Mouse (Mus musculus) heart, postnatal 25 days (tissue): ENCODE data around the gene Gif. TPM values are rescaled to one million over a fixed set of nuclear protein-coding genes. Genes with fewer than 3 reads are reported as not detected.

Experiments used
- DNase-seq: peaks from one replicate; pipeline ENCODE4 v3.0.0; 2022; ENCODE audit warnings: low spot score
- intact Hi-C: fragments of 180-260 bp; cut with DNase I; formaldehyde crosslinking; loops from one replicate; pipeline ENCODE4 v1.15.1; 2025
- total RNA-seq, 2 experiments: library from RNA; stranded (reverse); gene quantifications; 2 replicates each; pipeline ENCODE4 v1.2.3; 2021

Gene Gif
- total RNA-seq = not detected

DNA sequence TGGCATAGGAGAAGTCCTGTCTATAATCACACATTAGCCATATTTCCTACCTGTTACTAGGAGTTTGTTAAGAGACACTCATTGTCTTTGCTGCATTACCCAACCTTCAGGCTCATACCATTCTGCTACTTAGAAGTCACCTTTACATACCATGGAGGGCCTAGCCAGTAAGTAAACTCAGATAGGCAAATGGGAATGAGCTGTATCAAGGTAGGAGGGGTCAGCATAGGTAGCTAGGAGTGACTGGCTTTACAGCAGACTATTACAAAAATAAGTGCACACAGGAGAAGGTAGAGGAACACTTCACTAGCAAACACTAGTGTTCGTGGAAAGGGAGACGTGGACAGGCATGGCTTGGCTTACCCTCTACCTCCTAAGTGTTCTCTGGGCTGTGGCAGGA, at the start of gene Gif:
Gene Gif, plus strand, starts transcription at position 257 of the 400 bp plus-strand sequence.
- no peak for DNase-seq
- intact Hi-C loops = no loop called here

DNA sequence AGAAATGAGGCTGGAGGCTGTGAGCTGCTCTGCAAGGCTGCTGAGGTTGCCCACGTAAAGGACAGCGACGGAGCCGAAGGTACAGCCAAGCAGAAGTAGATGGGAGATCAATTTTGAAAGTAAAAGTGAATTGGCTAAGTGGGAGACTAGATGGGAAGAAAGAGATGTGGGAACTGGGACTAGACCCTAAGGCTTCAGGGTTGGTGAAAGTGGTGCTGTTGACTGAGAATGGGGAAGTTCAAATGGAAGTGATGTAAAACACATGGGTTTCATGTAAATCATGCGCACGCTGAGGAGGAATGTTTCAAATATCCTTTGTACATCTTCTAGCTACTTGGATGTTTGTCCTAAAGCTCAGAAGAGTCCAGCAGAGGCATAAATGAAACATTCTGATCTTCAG, 49.0 kb upstream of the Gif start:
- no peak for DNase-seq
- intact Hi-C loops = no loop called here

DNA sequence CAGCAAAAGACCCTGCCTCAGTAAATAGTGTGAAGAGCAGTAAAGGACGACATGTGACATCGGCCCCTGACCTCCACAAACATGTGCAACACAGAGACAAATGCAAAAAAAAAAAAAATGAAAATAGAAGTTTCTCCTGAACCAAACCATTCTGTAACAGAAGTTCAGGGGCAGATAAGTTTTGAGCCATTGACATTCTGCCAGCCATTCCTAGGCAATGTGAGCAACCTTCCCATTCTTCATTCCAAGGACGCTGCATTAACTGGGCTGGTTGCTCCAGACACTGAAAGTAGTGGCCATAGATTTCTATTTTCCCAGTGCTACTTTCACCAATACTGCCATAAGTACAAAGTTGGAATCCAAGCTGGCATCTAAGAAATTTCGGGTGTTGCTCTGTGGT, 34.9 kb upstream of the Gif start:
- intact Hi-C loops = no loop called here

DNA sequence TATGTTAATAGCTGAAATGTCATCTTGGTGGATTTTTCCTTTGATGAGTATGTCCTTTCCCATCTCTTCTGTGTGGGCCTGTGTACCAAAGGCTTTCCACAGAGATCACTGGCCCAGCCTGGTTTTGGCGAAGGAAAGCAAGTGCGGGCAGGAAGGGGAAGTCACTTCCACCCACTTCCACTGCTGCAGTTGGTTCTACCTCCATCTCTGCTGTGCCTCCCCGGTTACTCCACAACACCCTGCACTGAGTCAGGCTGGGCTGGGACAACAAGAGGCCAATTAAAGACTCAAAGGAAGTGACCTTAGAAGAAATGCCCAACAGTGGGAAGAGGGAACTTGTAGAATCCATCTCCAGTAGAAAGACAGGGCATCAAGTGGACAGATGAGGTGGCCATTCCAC, 27.3 kb upstream of the Gif start:
- no peak for DNase-seq
- intact Hi-C loops = no loop called here

More for the DNA sequence above, 34.9 kb upstream of the Gif start:
- no peak for DNase-seq

DNA sequence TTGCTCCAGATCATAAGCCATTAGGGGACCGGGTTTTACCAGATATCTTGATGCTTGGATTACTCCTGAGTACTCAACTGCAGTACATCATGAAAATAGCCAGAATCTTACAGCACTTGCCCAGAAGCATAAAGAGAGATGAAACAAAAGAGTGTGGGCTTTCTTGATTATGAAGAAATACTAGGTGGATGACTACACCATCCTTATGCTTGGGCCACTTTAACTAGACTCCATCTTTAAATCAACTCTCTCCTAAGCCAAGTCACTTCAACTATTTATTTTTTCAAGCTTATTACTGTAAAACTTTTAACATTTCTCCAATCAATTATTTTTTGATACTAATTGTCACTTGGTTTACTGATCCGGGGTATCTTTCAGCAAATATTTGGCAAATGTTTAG, 23.5 kb upstream of the Gif start:
- intact Hi-C loops = no loop called here
- no peak for DNase-seq

DNA sequence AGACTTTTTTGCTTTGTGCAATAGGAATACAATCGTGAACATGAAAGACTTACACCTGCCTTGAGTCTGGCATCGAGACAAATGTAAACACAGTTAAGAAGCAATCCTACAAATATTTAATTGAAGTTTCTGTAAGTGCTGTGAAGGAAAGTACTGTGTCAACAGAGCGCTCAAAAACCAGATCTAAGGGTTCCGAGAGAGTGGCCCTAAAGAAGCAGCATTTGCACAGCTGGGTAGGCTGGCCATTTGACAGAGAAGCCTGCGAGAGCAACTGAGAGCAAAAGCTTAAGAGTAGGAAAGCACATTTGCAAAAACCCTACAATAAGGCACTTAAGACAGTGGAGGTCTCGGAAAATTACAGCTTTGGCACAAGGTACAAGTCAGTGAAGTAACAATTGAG, 23.1 kb upstream of the Gif start:
- intact Hi-C loops = no loop called here
- DNase-seq = no peak

DNA sequence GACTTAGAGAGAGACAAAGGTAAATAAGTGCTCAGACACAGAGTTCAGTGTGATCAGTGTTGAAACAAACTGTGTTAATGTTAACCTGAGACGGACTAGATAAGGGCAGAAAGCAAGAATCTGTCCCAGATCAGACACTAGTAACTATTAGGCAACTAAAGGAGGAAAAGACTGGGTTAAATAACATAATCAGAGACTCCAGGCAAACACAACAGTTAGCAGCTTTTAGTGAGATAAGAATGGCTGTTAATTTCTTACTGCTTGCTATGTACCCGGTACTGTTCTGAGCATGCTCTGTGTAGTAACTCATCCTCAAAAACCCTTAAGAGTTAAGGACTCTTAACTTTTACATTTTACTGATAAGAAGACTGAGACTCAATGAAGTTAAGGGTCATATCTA, 21.4 kb upstream of the Gif start:
- intact Hi-C loops = no loop called here

DNA sequence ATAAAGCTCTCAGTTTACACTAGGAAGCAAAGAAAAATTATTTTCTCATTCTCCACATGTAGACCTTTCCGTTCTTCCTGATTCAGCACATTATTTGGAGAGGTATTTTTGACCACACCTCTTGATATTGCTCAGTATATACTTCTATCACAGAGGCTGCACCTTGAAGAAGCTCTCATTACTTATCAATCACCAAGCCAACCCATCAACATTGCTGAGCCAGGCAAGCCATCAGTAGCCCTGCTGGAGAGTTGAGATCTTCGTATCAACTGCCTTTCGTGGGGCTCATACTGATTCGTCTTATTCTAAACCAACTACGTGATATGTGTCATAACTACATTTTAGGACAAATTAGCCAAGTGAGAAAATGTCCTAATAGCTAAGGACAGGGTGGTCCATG, 20.1 kb upstream of the Gif start:
- DNase-seq = no peak
- intact Hi-C loops = no loop called here

More for the DNA sequence above, 21.4 kb upstream of the Gif start:
- no peak for DNase-seq

DNA sequence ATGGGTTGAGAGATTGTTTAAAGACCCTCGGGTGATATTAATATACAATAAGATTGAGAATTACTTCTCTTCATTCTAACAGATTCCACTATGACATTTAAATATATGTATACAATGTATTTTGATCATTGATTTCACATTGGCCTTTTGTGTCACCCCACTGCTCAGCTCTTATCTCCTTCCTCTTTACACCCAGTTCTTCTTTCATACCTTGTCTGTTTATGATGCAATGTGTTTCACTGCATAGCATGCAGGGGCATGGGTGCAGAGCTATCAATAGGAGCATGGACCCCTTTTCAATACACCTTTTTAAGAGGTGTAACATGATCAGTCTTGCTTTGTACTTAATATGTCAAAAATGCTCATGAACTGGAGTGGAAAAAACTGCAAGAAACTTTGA, 17.1 kb upstream of the Gif start:
- DNase-seq = no peak
- intact Hi-C loops = no loop called here

DNA sequence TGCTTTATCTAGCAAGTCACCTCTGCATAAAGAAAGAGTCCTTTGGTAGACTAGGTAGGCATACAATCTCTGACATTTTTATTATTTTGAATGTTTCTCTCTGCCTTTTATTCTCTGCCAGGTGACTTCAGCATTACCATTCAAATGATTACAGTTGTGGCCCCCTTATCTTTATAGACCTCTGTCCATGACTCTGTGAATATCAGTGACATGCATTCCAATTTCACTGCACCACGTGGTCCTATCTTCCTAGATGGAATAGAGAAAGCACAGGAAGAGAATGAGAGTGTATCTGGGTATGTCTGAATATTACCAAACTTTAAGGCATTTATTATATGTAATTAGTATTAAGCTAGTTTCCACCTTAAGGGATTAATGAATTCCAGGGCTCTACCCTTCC, 10.9 kb upstream of the Gif start:
- intact Hi-C loops = no loop called here

DNA sequence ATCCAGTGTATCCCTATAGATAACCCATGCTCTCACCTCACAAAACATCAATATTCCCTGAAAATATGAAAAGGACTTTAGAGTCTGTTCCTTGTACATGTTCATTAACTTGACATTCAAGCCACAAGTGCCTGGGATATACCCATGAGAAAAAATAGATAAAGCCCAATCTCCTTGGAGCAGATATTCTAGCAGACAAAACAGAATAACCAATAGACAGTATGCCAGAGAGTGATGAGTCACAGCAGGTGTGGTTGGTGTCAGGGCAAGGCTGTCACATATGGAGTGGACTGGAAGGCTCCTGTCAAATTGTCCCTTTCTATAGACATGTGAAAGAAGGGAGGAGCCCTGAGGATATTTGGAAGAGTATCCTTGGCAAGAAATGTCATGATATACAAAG, 1.7 kb upstream of the Gif start:
- DNase-seq = no peak
- intact Hi-C loops = no loop called here

More for the DNA sequence above, 10.9 kb upstream of the Gif start:
- no peak for DNase-seq

DNA sequence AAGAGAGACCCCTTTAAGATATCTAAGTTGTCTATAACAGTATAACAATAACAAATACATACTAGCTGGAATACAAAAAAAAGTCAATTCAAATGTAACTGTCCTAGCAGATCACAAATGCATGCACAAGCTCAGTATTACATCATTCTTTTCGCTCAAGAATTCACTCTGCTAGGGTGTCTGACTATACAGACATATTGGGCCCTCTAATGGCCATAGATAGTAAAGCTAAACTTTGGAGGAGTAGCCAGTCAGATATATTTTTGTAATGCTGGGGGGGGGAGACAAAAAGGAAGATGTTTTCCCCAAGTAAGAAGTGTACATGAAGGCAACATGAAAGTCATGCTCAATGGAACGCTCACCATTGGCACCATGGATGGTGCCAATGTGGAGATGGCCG, 17.7 kb downstream of the Gif start:
- intact Hi-C loops = loop anchor here (5.0 kb wide), 1 partner anchor 158 kb away; no protein-coding TSS in a partner anchor

DNA sequence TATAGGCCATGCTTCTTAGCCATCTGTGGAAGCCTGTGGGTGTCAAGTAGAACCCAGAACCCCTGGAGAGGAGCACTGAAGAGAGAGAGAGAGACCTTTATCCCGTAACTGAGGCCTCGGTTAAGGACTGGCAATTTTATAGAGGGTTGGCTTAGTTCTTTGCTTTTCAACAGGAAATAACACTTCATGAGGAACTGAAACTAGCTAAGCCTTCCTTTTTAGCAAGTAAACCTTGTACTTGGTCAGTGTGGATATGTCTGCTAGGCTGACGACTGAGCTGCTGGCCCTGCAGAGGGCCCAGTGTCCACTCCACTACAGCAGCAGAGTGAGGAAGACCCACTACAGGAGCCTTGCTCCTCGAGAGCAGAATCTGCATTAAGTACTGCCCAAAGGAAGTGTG, 19.1 kb downstream of the Gif start:
- intact Hi-C loops = loop anchor here (5.0 kb wide), 1 partner anchor 159 kb away; no protein-coding TSS in a partner anchor
- no peak for DNase-seq

More for the DNA sequence above, 17.7 kb downstream of the Gif start:
- no peak for DNase-seq

DNA sequence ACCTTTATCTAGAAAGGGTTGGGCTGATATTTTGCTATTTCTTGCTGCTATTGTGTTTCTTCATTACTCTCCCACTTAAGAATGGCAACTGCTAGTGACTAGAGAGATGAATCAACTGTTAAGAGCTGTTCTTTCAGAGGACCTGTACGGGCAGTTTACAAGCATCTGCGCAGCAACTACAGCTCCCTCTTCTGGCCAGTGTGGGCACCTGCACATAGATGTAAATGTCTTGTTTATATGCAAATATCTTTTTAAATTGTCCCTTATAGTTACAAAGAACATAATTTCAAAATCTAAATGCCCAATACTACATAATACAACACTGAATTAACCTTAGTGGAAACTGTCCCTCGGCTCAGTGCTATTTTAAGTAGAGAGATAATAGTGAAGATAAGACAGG, 20.8 kb downstream of the Gif start:
- DNase-seq = no peak
- intact Hi-C loops = loop anchor here (5.0 kb wide), 1 partner anchor 161 kb away; no protein-coding TSS in a partner anchor

DNA sequence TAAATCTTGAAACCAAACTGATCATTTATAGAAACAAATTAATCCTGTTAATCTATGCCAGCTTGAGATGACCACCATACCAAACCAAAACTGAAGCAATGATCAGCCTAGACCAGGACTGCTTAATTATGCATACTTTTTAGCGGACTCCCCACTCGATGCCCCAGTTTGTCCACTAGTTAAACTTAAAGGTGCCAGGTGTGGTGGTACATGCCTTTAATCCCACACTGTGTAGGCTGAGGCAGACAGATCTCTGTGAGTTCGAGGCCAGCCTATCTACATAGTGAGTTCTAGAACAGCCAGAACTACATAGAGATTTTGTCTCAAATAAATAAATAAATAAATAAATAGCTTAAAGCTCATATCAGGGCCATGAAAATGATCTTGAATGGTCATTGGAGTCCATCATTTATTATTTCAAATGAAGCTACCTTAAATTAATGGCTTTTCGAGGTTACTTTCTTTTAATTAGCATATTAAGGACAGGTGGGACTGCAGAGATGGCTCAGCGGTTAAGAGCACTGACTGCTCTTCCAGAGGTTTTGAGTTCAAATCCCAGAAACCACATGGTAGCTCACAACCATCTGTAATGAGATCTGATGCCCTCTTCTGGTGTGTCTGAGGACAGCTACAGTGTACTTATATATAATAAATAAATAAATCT, 22.0 kb downstream of the Gif start:
- intact Hi-C loops = loop anchor here (5.0 kb wide), 1 partner anchor 162 kb away; no protein-coding TSS in a partner anchor
- DNase-seq = no peak

DNA sequence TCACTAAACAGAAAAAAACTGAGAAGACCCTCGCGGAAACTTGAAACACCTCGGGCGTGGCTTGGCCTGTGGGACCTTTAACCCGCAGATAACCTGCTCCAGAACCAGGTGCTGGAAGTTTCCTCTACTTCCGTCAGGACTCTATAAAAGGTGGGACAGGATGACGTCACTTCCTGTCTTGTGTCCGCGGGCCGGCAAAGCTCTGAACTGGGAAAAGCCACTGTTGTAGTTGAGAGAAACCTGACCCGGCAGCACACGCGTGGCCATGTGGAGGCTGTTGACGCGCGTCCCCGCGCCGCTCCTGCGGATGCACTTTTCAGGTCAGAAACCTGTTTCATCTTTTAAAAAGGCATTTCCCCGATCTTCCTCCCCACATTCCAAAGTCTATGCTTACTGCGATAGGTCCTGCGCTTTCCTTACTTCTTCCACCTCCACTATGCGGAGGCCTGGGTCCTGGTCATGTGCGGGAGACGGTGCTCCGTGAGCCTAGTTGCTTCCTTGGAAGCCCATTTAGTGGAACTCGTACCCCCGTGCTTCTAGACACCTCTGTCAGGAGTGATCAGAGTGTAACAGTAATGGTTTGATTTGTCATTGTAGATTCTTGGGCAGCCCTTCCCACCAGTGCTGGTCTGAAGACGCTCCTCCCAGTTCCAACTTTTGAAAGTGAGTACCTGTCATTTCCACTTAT, 23.0 kb downstream of the Gif start, which contains the start of gene Mrpl16:
Gene Mrpl16, plus strand, starts transcription at position 187 of the 688 bp plus-strand sequence.
- intact Hi-C loops = loop anchor here (10.0 kb wide), 1 partner anchor 174 kb away; no protein-coding TSS in a partner anchor
- peak; percentile 64 for DNase-seq

DNA sequence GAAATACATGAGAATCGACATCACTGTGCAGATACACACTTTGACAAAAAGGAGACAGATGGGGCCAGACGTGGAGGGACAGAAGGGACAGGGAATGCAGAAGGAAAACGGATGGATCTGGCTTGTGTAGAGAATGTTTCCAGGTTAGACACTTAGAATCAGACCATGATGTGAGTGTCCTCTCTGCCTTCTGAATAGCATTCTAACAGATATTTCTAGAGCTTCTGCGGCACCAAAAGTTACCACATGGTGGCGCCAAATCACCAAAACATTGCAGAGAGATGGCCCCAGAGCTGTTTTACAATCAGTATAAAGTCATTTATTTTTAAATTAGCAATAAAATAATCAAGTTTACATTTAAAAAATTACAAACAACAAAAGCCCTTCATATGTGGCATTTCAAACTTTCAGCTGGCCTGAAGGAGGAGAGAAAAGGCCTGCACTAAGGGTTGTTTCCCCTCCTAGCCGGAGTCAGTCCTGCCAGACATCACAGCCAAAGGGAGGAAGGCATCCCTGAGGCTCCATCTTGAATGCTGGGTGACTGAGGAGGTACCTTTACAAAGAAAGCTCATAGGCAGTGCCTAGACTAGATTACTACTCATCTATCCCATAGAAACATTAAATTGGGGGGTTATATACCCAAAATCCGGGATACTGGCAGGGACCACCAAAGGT, 30.0 kb downstream of the Gif start:
- intact Hi-C loops = loop anchor here (5.0 to 10.0 kb wide), 2 partner anchors 167 to 230 kb away; no protein-coding TSS in a partner anchor
- DNase-seq = no peak

DNA sequence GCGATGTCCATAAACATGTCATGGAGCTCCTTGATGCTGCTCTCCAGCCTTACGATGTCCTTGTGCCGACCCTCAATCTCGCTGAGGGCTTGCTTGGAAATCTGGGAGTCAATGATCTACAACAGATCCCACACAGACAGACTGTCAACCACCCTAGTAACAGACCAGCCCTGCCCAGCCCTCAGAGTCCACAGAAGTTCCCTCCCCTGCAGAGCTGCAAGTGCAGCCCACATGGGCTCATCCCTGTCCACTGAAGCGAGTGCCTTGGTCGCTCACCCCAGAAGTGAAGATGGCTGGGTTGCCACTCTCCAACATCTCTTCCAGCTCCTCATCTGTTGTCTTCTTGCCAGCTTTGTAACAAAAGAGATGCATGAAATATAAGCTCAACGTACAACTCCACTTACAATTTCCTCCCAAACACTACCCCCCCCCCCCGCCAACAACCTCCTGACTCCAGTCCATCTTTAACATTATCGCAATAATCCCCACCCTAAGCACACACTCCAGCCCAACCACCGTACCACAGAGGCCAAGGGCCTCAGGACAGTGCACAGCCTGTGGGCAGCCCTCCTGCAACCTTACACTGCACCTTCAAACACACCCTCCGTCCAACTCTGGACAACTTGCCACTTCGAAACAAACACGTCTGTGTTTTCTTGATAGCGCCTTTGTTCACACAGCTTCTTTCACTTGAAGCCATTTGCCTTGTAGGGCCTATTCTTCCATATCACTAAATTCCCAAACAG, 38.2 kb downstream of the Gif start:
- no peak for DNase-seq
- intact Hi-C loops = no loop called here

DNA sequence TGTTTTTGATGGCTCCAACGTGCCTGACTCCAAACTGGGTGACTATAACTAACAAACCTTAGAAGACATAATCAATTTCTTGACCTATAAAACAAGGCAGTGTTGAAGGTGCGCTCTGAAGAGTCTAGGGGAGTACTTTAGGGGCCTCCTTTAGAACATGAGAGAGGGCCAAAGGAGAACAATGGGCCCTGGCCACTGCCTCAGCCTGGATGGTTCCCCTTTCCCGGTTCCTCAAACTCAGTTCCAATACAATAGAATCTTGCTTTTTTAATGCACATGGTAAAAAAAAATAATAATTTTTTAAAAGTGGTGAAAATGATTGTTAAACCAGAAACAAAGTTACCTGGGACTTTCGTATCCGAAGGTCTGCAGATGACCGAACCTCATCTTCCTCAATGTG, 40.5 kb downstream of the Gif start:
- intact Hi-C loops = no loop called here
- DNase-seq = no peak

DNA sequence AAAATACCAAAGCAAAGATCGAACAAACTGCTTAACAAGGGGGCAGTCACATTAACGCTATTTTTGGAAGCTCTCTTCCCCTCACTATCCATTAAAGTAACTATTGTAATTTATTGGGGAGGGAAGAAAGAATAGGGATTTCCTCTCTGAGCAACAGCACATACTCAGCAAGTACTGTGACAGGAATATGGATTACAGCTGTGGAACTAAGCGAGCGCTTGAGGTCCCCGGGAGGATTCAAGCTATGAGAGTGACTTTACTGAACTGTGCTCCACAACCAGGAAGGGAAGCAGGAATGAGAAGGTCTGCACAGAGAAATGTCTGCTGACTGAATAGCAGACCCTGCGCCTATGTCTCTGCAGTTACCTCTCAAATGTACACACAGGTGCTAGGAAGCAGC, 41.5 kb downstream of the Gif start:
- intact Hi-C loops = no loop called here
- no peak for DNase-seq
